Mouse (Mus musculus) embryonic facial prominence, embryonic 12.5 days (tissue): ENCODE measurements around the gene Nr2f1. TPM values are rescaled to one million over a fixed set of nuclear protein-coding genes. Genes with fewer than 3 reads are reported as not detected.

Experiments used
- ATAC-seq: fragments of 200-750 bp; cut with Nextera tagmentation; 2 replicates; pipeline ENCODE4 v1.8.0; 2017; ENCODE audit not compliant: insufficient number of reproducible peaks, insufficient read depth, low FRiP score, low TSS enrichment
- H3K27ac ChIP-seq: fragments of 300-500 bp; sonication (generic); 2 replicates; pipeline ENCODE4 v1.5.1; 2016; ENCODE audit warnings: mild to moderate bottlenecking
- H3K27me3 ChIP-seq: fragments of 300-500 bp; sonication (generic); 2 replicates; pipeline ENCODE4 v1.6.1; 2016; ENCODE audit warnings: mild to moderate bottlenecking, moderate library complexity
- H3K36me3 ChIP-seq: fragments of 300-500 bp; sonication (generic); 2 replicates; pipeline ENCODE4 v1.6.1; 2016; ENCODE audit warnings: mild to moderate bottlenecking
- H3K4me1 ChIP-seq: fragments of 300-500 bp; sonication (generic); 2 replicates; pipeline ENCODE4 v1.6.1; 2016
- H3K4me2 ChIP-seq: fragments of 300-500 bp; sonication (generic); replicated peaks from 2 replicates; pipeline ENCODE4 v1.6.1; 2016; ENCODE audit warnings: mild to moderate bottlenecking, moderate library complexity
- H3K4me3 ChIP-seq: fragments of 300-500 bp; sonication (generic); 2 replicates; pipeline ENCODE4 v1.5.1; 2016; ENCODE audit warnings: mild to moderate bottlenecking
- H3K9ac ChIP-seq: fragments of 300-500 bp; sonication (generic); 2 replicates; pipeline ENCODE4 v1.6.1; 2016; ENCODE audit warnings: mild to moderate bottlenecking, moderate library complexity
- H3K9me3 ChIP-seq: fragments of 300-500 bp; sonication (generic); 2 replicates; pipeline ENCODE4 v1.6.1; 2016; ENCODE audit warnings: mild to moderate bottlenecking, moderate library complexity
- WGBS: fragments of 180-500 bp; shearing (Covaris S2); methylation state at CpG from one replicate; pipeline ENCODE4 v1.1.7; 2016; 5-methylcytosine and 5-hydroxymethylcytosine counted together
- polyA plus RNA-seq: library from polyadenylated mRNA; unstranded; fragments of >200 nt; fragmentation: Nextera tagmentation; extraction: Ambion mirVana; gene quantifications from 2 replicates; pipeline ENCODE4 v1.2.1, GENCODE M21; 2016

The Nr2f1 gene
- polyA plus RNA-seq, 1 experiment from 2014 or later, result 46.5 TPM

- no peak overlapping the region for H3K4me2 ChIP-seq
- H3K9ac ChIP-seq, result no peak overlapping the region
- H3K4me3 ChIP-seq, result no peak overlapping the region
- ATAC-seq, result no peak
- no peaks in the 10 kb centered on the region for H3K9me3 ChIP-seq
- no peak overlapping the region for H3K27ac ChIP-seq
- 0 out of 2 replicates have a peak, but pooled peaks cover 4% of the 10 kb centered on the region for H3K27me3 ChIP-seq
- no peaks in the 10 kb centered on the region for H3K4me1 ChIP-seq
- no peaks in the 10 kb centered on the region for H3K36me3 ChIP-seq
- 93% methylated on average over 5 of the region's 5 CpGs for WGBS
Observed at GRCm38 (mm10) chr13:78157465-78157864, 42.1 kb downstream of the Nr2f1 start.

Other genes starting within 250 kb of the Nr2f1 start
- gene Pou5f2, start 174.9 kb downstream of the Nr2f1 start, polyA plus RNA-seq, result 1.8 and 2.2 TPM in 2 replicates